Mouse (Mus musculus): ENCODE data around the gene Cpsf3.

- TF ChIP-seq POLR2A (IDR thresholded peaks at IDR 0.05; ENCODE audit: extremely low read depth, insufficient read depth, low read length) (no peak), CTCF (IDR thresholded peaks at IDR 0.05; ENCODE audit: extremely low read depth, insufficient read depth, low read length) (no peak)
Measured at GRCm38 (mm10) chr12:21335869-21336268, 50.7 kb downstream of the Cpsf3 start.

Measured in cortical plate, adult 2 months (tissue).